Mouse (Mus musculus): ENCODE data around the gene Cpsf4l.

Cpsf4l gene

DNA sequence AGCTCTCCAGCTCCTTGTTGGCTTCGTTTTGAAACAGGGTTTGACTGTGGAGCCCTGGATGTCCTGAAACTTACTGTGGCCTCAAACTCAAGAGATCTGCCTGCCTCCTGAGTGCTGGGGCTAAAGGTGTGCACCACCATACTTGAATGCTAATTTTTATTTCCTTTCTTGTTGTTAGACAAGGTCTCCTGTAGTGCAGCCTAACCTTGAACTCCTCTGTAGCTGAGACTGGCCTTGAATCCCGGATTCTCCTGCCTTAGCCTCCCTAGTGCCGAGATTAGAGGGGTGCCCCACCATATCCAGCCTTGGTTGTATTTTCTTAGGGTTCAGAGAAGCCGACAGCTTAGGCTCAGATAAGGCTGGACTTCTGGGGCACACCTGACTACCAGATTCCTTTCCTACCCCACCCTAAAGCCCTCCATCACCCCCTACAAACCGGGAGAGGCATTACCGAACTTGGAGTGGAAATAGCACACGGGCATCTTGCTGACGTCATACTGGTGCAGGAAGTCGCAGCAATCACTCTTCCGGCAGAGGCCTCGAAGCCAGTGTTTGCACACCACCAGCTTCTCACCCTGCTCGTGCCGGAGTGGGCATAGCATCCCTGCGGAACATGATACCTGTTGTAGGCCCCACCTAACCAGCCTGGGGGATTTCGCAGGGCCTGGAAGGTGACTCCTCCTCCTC, 3.7 kb downstream of the Cpsf4l start:
- no peak for DNase-seq (ENCODE audit: low read depth in 1 of 2, low spot score in 2 of 2)

DNA sequence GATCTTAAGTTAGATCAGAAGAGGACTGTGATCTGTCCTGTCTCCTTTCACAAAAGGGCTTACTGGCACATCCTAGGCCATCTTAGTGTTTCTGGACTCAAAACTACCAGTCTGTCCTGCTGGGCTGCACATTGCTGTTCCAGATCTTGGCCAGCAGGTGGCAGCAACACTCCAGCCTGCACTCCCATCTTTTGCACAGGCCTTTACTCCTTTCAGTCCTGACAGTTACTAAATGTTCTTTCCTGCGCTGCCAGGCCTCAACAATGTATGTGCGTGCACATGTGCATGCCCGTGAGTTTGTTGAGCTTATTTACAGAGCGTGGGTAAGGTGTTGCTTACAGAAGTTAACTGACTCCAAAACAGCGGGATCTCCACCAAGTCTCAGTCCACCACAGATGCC, 6.1 kb downstream of the Cpsf4l start:
- peak in 1 of 2 experiments; percentile 53 for DNase-seq (ENCODE audit: low read depth in 1 of 2, low spot score in 2 of 2)

DNA sequence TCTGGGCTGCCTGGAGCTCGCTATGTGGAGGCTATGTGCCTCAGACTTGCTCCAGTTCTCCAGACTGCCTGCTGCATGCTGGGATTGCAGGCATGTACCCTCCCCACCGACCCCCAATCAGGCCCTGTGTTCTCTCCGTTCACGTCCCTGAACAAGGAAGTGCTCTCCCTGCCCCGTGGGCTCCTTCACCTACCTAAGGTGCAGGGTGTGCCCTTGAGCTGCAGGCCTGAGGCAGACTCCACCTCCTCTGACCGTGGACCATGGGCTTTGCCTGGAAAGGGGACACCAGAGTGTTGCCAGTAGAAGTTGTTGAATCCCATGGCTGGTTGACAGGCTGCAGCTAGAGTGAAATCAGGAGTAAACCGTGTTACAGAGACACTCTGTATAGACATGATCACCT, 10.2 kb downstream of the Cpsf4l start:
- DNase-seq (ENCODE audit: low read depth in 1 of 2, low spot score in 2 of 2): no peak

DNA sequence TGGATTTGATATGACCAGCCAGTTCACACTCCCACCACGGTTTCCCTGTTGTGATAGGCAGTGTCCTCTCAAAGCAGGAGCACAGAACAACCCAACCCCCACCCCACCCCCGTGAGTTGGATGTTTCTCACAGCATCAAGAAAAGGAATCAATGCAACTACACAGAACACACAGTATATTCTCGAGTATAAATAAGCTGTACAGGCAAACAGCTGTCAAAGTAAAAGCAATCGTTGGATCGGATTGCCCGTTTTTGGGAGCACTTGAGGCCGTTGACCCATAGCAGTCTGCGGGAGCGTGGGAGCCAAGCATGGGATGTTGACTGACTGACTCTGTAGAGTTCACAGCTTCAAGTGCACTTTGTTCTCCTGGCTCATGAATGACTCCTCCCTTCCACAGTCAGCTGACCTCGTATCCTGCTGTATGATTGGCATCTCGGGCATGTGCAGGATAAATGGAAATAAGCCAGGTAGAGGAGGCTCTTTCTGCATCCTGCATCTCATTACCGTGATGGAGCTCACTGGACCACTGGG, 11.7 kb downstream of the Cpsf4l start:
- DNase-seq (ENCODE audit: low read depth in 1 of 2, low spot score in 2 of 2): no peak

DNA sequence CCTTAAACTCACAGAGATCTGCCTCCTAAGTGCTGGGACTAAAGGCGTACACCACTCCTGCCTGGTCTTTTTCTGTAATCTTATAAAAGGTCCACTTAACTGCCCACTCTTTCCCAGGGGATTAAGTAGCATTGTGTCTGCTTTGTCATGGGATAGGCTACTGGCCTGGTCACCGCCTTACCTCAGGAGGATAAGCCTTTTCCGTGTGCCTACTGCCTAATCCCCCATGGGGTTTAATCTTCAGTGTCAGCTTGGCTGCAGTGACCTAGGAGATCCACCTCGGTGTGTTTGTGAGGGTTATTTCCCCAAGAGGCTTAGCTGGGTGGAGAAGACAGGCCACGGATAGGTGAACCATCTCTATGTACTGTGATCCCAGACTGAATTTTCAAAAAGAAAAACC, 12.2 kb downstream of the Cpsf4l start:
- no peak for DNase-seq (ENCODE audit: low read depth in 1 of 2, low spot score in 2 of 2)

DNA sequence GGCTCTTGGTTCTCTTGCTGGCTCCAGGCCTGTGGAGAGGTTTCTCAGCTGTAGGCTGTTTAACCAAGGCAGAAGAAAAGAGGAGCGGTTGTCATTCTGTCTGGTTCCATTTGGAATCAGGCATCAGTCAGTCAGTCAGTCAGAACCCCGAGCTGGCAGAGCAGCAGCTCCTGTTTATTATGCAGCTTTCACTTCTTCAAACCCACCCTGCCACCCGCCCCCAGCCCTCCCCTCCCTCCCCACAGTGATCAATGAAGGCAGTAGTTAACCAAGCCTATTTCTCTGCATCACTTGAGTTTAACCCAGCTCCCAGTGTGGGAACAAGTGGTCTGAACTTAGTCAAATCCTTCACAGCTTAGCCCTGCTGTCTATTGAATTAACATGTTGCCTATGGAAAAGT, 18.0 kb downstream of the Cpsf4l start:
- DNase-seq (ENCODE audit: low read depth in 1 of 2, low spot score in 2 of 2): no peak

DNA sequence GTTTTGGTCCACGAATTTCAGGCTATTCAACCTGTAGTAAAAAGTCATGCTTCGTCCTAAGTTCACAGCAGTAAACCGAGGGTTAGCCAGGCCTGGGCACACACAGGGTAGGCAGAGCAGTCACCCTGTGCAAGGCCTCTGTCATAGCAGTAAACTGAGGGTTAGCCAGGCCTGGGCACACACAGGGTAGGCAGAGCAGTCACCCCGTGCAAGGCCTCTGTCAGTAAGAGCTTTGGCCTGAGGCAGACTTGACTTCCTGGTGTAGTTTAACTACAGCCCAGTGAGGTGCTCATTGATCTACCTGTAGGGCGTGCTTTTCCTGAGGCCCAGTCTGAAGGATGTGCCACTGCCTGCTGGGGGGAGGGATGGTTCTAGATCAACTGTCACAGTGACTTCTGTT, 18.5 kb downstream of the Cpsf4l start:
- DNase-seq (ENCODE audit: low read depth in 1 of 2, low spot score in 2 of 2): no peak

DNA sequence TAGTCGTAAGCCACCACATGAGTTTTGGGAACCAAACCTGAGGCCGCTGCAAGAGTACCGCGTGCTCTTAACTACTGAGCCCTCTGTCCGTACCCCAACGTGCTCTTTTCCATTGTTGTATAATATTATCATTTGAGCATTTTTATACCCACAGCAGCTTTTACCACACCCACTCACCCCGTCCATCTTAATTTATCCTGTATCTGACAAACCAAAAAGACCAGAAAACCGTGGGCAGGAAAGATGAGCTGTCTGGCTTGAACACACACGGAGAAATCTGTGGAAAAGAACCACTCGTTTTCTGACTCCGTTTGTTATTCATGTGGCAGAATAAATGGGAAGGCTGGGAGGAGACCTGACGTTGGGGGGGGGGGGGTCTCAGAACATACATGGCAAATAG, 19.3 kb downstream of the Cpsf4l start:
- DNase-seq (ENCODE audit: low read depth in 1 of 2, low spot score in 2 of 2): no peak

DNA sequence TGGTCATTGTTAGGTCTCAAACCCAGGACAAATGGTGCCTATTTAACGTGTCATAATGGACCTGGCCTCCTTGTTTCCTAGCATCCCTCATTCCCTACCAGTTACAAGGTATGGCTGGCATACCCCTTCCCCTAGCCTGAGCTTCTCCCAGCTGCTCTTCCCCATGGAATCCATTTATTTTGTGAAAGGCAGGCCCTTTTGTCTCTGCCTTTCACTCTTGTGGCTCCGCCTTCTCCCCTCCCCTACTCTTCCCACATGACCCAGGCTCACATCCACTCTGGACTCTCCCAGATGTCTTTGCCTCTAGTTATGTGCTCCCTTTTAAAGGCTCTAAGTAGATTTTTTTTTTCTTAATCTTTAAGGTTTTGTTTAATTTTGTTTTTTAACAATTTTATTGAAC, 22.8 kb downstream of the Cpsf4l start:
- DNase-seq (ENCODE audit: low read depth in 1 of 2, low spot score in 2 of 2): no peak

DNA sequence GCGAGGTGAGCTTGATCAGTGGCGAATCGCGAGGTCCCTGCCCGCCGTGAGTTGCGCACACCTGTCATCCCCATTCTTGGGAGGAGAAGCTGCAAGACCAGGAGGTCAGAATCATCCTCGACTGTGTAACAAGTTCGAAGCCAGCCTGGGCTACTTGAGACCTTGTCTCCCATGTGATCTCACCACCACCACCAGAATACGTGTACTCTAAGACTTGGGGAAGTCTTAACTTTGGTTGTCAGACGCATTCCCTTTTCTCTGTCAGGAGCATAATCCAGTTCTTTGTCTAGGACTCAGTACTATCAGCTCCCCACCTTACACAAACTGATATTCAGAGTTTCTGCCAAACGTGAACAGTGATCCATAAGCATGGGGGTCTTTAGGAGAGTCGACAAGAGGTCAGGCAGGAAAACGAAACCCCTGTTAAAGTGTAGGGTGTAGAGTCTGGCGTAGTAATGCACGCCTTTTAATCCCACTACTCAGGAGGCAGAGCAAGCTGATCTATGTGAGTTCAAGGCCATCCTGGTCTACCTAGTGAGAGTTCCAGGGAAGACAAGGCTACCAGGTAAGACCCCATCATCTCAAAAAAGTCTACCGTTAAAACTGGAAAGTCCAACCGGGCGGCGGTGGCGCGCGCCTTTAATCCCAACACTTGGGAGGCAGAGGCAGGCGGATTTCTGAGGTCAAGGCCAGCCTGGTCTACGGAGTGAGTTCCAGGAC, 24.9 kb downstream of the Cpsf4l start:
- no peak for DNase-seq (ENCODE audit: low read depth in 1 of 2, low spot score in 2 of 2)

DNA sequence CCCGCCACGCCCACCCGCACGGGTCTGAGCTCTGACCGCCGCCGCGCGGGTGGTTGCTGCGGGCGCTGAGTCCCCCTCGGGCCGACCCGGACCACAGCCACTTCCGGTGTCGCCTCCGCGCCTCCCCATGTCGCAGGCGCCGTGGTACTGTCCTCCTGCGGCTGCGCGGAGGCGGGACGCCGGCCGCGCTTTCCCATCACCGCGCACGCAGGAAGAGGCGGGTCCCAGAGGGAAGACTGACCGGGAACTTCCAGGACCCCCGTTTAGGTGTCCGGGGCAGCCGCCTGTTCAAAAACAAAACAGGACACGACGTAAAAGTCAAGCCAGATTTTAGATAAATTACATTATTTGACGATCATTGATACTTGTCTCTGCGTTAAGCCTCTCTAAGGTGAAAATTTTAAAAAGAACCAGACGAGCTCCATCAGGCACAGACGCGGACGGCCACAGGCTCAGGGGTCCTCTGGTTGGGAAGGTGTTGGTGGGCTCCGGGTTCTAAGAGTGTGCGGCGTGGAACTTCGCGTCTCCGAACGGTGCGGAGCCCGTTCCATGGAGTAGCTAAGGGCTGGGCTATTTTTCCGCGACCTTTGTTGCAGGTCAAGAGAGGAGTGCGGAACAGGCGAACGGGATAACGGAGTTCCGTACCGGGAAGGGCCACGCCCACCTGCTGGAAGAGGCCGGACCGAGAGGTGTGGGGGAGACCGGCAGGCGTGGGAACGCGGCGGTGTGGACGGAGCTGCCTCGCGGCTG, 25.7 kb downstream of the Cpsf4l start, which contains the start of the genes Fam104a and D11Wsu47e:
Fam104a (minus strand) TSS at position 199 of the 750 bp plus-strand sequence.
D11Wsu47e (plus strand) TSS at position 456 of the 750 bp plus-strand sequence.
- peak; percentile 83 to 93 for DNase-seq (ENCODE audit: low read depth in 1 of 2, low spot score in 2 of 2)

DNA sequence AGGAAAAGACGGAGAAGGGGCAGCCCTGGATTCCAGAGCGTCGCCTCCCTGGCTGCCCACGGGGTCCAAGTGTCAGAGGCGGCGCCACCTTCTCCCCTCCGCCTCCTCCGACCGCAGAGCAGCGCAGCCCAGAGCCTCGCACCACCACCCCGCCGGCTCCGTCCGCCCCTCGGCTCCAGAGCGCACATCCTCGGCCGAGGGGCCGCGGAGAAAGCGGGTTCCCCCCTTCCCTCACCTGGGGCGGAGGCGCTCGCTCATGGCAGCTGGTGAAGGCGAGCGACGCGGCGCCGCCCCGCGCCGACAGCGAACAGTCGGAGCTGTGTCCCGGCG, 26.2 kb downstream of the Cpsf4l start:
- peak in 1 of 2 experiments; percentile 8 for DNase-seq (ENCODE audit: low read depth in 1 of 2, low spot score in 2 of 2)

DNA sequence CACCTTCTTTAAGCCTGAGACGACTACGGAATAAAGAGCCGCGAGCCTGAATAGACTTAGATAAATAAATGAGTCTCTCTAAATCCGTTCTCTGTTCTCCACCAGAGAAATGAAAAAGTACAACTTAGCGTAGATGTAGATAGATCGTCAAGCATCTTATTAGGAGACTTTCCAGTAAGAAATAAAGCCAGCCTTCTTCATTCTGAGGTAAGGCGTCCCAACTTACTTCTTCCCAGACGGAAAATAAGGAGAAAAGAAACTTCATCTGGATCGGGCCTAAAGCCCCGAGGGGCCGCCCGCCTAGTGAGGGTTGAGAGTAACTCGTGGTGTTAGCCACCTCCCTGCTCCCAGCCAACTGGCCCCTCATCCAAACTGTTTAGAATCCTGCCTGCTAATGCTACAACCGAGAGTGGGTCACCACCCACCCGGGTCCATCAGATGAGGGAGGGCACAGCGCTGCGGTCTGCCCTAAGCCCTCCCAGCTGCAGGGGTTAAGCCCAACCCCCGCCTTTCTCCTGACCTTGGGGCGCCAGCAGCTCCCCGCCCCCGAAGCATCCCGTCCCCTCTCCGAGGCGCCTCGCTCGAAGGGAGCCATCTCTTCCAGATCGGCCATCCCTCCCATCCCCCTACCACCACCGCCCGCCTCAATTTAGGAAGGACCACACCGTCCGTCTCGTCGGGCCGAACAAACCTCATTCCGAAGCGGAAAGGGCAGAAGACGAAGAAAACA, 26.8 kb downstream of the Cpsf4l start:
- DNase-seq (ENCODE audit: low read depth in 1 of 2, low spot score in 2 of 2): no peak

DNA sequence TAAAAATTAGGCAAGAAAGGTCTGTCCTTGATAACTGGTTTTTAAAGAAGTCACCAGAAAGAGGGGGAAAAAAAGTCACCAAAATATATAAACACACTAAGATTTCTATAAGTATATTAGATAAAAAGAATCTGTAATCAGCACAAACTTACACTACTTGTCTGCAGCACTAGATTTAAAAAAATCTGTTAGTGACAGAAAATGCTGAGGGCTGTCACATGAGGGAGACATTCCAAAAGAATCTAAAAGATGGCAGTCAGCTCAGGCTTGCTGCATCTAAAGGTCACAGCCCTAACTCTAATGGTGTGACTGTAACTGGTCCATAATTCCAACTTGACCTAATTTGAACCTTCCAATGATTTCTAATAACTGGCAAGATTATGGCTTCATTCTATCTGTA, 27.8 kb downstream of the Cpsf4l start:
- DNase-seq (ENCODE audit: low read depth in 1 of 2, low spot score in 2 of 2): no peak

DNA sequence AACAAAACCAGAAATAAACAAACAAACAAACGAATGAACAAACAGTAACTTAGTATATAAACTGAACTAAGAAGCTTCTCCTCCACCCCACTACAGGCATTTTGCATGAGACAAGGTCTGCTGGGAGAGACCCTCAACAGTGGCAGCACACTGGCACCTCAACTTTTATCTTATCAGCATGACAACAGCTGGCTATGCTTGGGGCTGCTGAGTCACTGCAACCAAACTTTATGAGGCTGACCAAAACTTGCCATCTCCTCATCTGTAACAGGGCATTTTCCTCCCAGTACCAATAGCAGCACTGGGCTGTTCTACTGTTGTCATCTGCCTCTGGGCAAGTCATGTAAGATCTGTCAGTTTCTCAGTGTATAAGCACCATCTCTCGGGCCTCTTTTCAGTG, 28.9 kb downstream of the Cpsf4l start:
- no peak for DNase-seq (ENCODE audit: low read depth in 1 of 2, low spot score in 2 of 2)

DNA sequence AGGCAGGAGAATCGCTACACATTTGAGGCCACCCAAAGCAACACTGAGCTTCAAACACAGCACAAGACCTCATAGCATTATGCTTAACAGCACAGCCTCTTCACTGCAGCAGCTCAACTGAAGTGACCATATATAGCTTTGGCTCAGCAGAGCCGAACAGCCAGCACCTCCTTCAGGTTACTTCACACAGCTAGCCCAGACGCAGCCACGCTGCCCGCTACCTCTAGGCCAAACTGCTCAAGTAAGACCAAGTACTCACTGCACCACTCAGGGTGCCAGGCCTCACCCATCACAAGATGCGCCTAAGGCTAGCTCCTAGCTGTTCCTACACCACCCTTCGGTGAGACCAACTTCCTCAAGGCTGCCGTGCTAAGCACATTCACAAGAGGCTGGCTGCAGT, 31.4 kb downstream of the Cpsf4l start:
- no peak for DNase-seq (ENCODE audit: low read depth in 1 of 2, low spot score in 2 of 2)

DNA sequence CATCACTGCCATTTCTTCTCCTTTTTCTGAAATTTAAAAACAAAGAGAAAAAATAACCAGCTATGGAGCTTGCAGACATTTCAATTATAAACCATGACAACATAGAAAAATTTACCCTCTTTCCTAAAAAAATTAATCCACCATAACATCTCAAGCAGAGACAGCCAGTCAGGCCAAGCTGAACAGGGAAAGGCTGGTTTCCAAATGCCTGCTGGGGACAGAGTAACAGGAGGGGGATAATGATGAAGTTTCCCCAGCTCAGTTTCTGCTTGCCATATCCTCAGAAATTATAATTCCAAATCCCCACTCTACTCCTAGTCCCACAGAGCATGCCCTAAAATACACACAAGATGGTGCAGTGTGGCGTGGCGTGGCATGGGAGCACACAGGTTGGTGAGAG, 32.4 kb downstream of the Cpsf4l start:
- no peak for DNase-seq (ENCODE audit: low read depth in 1 of 2, low spot score in 2 of 2)

DNA sequence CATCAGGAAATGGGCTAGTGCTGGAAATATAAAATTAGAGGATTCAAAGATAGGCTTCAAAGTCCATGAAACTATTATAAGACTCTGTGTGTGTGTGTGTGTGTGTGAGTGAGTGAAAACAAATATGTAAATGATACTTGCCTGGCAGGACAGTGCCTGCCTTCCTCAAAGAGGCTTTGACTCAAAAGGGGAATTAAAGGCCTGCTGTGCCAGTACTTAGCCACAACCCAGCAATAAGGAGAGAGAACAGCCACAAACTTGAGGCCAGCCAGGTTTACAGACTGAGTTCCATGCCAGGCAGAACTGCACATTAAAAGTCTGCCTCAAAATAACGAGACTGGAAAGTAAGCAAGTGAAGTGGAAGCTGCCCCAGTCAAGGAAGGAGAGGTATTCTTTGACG, 33.0 kb downstream of the Cpsf4l start:
- DNase-seq (ENCODE audit: low read depth in 1 of 2, low spot score in 2 of 2): no peak

DNA sequence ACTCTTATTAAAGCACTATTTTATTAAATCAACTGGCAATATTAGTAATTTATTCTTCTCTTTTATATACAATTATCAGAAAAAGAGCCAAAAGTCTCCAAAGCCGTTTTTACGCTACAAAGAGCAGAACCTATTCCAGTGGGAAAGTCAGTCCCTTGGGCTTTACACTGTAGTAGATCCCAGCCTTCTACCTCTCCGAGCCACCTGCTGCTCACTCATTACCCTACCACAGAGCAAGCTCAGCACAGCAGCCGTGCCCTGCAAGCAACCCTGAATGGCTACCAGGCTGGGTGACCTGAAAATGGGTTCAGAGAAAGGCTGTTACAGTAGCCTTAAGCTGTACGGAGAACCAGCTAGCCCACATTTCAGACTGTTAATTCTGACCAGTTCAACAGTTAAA, 35.2 kb downstream of the Cpsf4l start:
- DNase-seq (ENCODE audit: low read depth in 1 of 2, low spot score in 2 of 2): no peak

DNA sequence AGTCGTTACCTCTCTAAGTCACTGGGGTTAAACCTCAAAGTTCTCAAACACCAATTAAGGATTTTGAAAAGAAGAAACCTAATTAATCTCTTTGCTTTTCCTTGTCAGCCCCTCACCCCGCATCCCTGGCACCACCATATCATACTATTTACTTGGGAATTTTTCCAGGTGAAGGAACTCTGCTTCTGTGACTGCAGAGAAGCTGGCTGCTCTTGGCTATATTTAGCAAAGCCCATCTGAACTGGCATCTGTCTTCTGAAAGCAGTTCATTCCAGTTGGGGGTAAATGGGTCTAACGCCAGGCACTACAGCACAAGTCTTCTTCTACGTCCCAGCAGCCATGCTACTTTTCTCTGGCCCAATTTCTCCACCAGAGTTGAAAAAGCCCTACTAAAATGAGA, 36.2 kb downstream of the Cpsf4l start:
- DNase-seq (ENCODE audit: low read depth in 1 of 2, low spot score in 2 of 2): no peak

DNA sequence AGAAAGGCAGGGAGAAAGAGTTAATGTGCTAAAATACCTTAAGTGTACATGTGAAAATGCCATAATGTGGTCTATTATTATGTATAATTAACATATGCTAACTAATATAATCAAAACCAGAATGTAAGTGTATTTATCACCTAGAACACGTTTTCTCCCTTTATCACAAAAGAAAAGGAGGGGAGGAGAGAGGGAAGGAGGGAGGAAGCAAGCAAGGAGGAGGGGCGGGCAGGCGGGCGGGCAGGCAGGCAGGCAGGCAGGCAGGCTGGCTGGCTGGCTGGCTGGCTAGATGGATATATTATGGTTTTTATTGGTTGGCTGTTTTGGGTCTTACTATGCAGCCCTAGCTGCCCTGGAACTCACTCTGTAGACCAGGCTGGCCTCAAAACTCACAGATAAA, 40.1 kb downstream of the Cpsf4l start:
- no peak for DNase-seq (ENCODE audit: low read depth in 1 of 2, low spot score in 2 of 2)
